In genomic region chr19:21991413-21991812, GRCm38 (mm10) we compare ENCODE assay signal across 22 mouse cellular contexts.
DNase-seq lines count a peak whose midpoint lies in the region; ATAC-seq and TF ChIP-seq lines count a peak whose summit lies in the region.
"Had no signal": no experiment of that assay in that cellular context is flagged by ENCODE, and none has a peak within 500 bp of the region (broad histone marks: within the 10 kb centered on the region; RNA-seq: fewer than 3 reads in every experiment).

No protein-coding gene starts in this region.

- no peak overlapping the region for H3K4me2 ChIP-seq in forebrain, embryonic 14.5 days (ENCODE audit: low read length)
- H3K4me2 ChIP-seq in forebrain, embryonic 15.5 days (replicated peaks): no peak overlapping the region
- H3K4me2 ChIP-seq in CH12.LX (ENCODE audit: insufficient read depth, low read depth, poor library complexity, severe bottlenecking): no peak overlapping the region
- H3K4me2 ChIP-seq: embryonic facial prominence, embryonic 12.5 days; embryonic facial prominence, embryonic 15.5 days; heart, embryonic 13.5 days; hindbrain, embryonic 14.5 days had no signal

- no peaks in the 10 kb centered on the region for H3K79me2 ChIP-seq in CH12.LX (replicated peaks; ENCODE audit: control insufficient read depth, extremely low read depth, insufficient read depth, poor library complexity, severe bottlenecking)

- in situ Hi-C loops in CH12.LX (cut with MboI; ENCODE audit: low pct_ligation_motif_present, low pct_unique_long_range_greater_than_20kb, low sequenced_read_pairs): no loop called here

- ATAC-seq in forebrain, embryonic 14.5 days: no peak
- ATAC-seq in forebrain, embryonic 15.5 days (replicated peaks): no peak; the same call in 1 of the 2 replicates
- peak; percentile 78; the same call in 1 of the 2 replicates for ATAC-seq in frontal cortex, adult (ENCODE audit: low TSS enrichment)
- ATAC-seq: hindbrain, postnatal 0 days; inflammation-experienced regulatory T-cells, adult 6 months; intestine, postnatal 0 days; Patski had no signal

- dilution Hi-C loops in CH12.LX (cut with MboI; ENCODE audit: extremely low pct_ligation_motif_present, extremely low pct_unique_long_range_greater_than_20kb, low sequenced_read_pairs): no loop called here

- TF ChIP-seq CTCF in CH12.LX (conservative IDR thresholded peaks at IDR 0.05 in 1 of 2, IDR thresholded peaks at IDR 0.05 in 1 of 2; ENCODE audit: low read depth in 2 of 2, low read length in 2 of 2): no peak
- no peak for TF ChIP-seq CTCF in thymus, adult 2 months (IDR thresholded peaks at IDR 0.05; ENCODE audit: borderline replicate concordance, control insufficient read depth, extremely low read depth, insufficient read depth, low read length, poor library complexity)

- no peak overlapping the region for H3K27ac ChIP-seq in forebrain, embryonic 14.5 days (ENCODE audit: low read depth, low read length)
- no peak overlapping the region for H3K27ac ChIP-seq in forebrain, embryonic 15.5 days (replicated peaks)
- no peak overlapping the region for H3K27ac ChIP-seq in CH12.LX (ENCODE audit: insufficient read depth, low read depth)
- no peak overlapping the region for H3K27ac ChIP-seq in thymus, adult 2 months (ENCODE audit: control insufficient read depth, insufficient read depth, low read length)
- H3K27ac ChIP-seq: embryonic facial prominence, embryonic 12.5 days; heart, adult 2 months; heart, embryonic 10.5 days; heart, embryonic 13.5 days; hindbrain, embryonic 14.5 days; hindbrain, postnatal 0 days had no signal

- H3K4me3 ChIP-seq in forebrain, embryonic 14.5 days (ENCODE audit: low read depth, low read length): no peak overlapping the region
- H3K4me3 ChIP-seq in forebrain, embryonic 15.5 days: no peak overlapping the region
- no peak overlapping the region for H3K4me3 ChIP-seq in CH12.LX (replicated peaks in 1 of 3; ENCODE audit: low read depth in 2 of 3, low read length in 2 of 3, poor library complexity in 1 of 3)
- no peak overlapping the region for H3K4me3 ChIP-seq in thymus, adult 2 months (ENCODE audit: control insufficient read depth, insufficient read depth, low read length)
- H3K4me3 ChIP-seq: embryonic facial prominence, embryonic 12.5 days; embryonic facial prominence, embryonic 15.5 days; erythroblast, embryonic 14.5 days; heart, adult 2 months; heart, embryonic 10.5 days; heart, embryonic 13.5 days had no signal

- TF ChIP-seq RAD21 in CH12.LX (IDR thresholded peaks at IDR 0.05; ENCODE audit: low read depth, low read length): no peak

- no peak for TF ChIP-seq POLR2A in CH12.LX (IDR thresholded peaks at IDR 0.05; ENCODE audit: low read depth, low read length)
- no peak for TF ChIP-seq POLR2A in thymus, adult 2 months (IDR thresholded peaks at IDR 0.05; ENCODE audit: control insufficient read depth, extremely low read depth, insufficient read depth, low read length, poor library complexity)

- no peaks in the 10 kb centered on the region for H3K4me1 ChIP-seq in forebrain, embryonic 14.5 days (ENCODE audit: control insufficient read depth, insufficient read depth, low read length)
- peaks cover 4% of the 10 kb centered on the region; the same call in 1 of the 2 replicates for H3K4me1 ChIP-seq in forebrain, embryonic 15.5 days
- peaks cover 2 to 32% of the 10 kb centered on the region in 2 experiments; a peak in 3 of 4 replicates for H3K4me1 ChIP-seq in CH12.LX (ENCODE audit: control insufficient read depth in 1 of 2, insufficient read depth in 2 of 2)
- no peaks in the 10 kb centered on the region for H3K4me1 ChIP-seq in thymus, adult 2 months (replicated peaks; ENCODE audit: control insufficient read depth, insufficient read depth, low read length)
- H3K4me1 ChIP-seq: embryonic facial prominence, embryonic 12.5 days; heart, embryonic 10.5 days; heart, embryonic 13.5 days had no signal

- H3K9ac ChIP-seq in forebrain, embryonic 14.5 days (ENCODE audit: low read length): no peak overlapping the region
- H3K9ac ChIP-seq in forebrain, embryonic 15.5 days (replicated peaks): no peak overlapping the region
- H3K9ac ChIP-seq in CH12.LX (ENCODE audit: insufficient read depth, low read depth): no peak overlapping the region
- H3K9ac ChIP-seq: embryonic facial prominence, embryonic 12.5 days; embryonic facial prominence, embryonic 15.5 days; heart, embryonic 13.5 days; hindbrain, embryonic 14.5 days had no signal

- no peaks in the 10 kb centered on the region for H3K36me3 ChIP-seq in forebrain, embryonic 14.5 days (ENCODE audit: control insufficient read depth, insufficient read depth, low read length)
- no peaks in the 10 kb centered on the region for H3K36me3 ChIP-seq in forebrain, embryonic 15.5 days
- no peaks in the 10 kb centered on the region for H3K36me3 ChIP-seq in CH12.LX (replicated peaks in 1 of 2; ENCODE audit: control insufficient read depth in 1 of 2, insufficient read depth in 1 of 2, low read length in 1 of 2)
- no peaks in the 10 kb centered on the region for H3K36me3 ChIP-seq in thymus, adult 2 months (ENCODE audit: control insufficient read depth, insufficient read depth, low read length)
- H3K36me3 ChIP-seq: embryonic facial prominence, embryonic 12.5 days; embryonic facial prominence, embryonic 15.5 days; G1E; heart, embryonic 10.5 days; heart, embryonic 13.5 days had no signal

- H3K9me3 ChIP-seq in forebrain, embryonic 14.5 days (replicated peaks; ENCODE audit: control insufficient read depth, low read length): no peaks in the 10 kb centered on the region; the same call in 1 of the 2 replicates
- no peaks in the 10 kb centered on the region for H3K9me3 ChIP-seq in forebrain, embryonic 15.5 days
- H3K9me3 ChIP-seq in CH12.LX (replicated peaks; ENCODE audit: low read length): peaks cover 6% of the 10 kb centered on the region
- H3K9me3 ChIP-seq: embryonic facial prominence, embryonic 12.5 days; G1E; heart, embryonic 10.5 days had no signal

- peak; percentile 84 for TF ChIP-seq EP300 in CH12.LX (IDR thresholded peaks at IDR 0.05; ENCODE audit: low read length)

- H3K27me3 ChIP-seq in forebrain, embryonic 14.5 days (replicated peaks; ENCODE audit: control insufficient read depth, insufficient read depth, low read length): no peaks in the 10 kb centered on the region
- no peaks in the 10 kb centered on the region for H3K27me3 ChIP-seq in forebrain, embryonic 15.5 days
- H3K27me3 ChIP-seq in CH12.LX (replicated peaks): no peaks in the 10 kb centered on the region
- no peaks in the 10 kb centered on the region for H3K27me3 ChIP-seq in thymus, adult 2 months (ENCODE audit: control insufficient read depth, insufficient read depth, low read length)
- H3K27me3 ChIP-seq: embryonic facial prominence, embryonic 12.5 days; embryonic facial prominence, embryonic 15.5 days; heart, embryonic 13.5 days had no signal

- peak; percentile 19 for DNase-seq in forebrain, embryonic 14.5 days (ENCODE audit: low spot score)
- no peak for DNase-seq in frontal cortex, postnatal 36 days (ENCODE audit: low spot score in 2 of 2)
- peak; percentile 52 for DNase-seq in CH12.LX (ENCODE audit: extremely low read depth)
- DNase-seq in telencephalon, adult 2 months (ENCODE audit: low read depth, low spot score): peak; percentile 35
- no peak for DNase-seq in thymus, adult 2 months
- DNase-seq: cerebellum, adult 11 months; cerebellum, adult 9-11 months; cerebellum, postnatal 25 days had no signal

TF ChIP-seq in CH12.LX, 34 proteins besides CTCF, POLR2A, EP300 and RAD21:
- TF ChIP-seq MAFK (IDR thresholded peaks at IDR 0.05; ENCODE audit: insufficient replicate concordance, low read length): 0 out of 2 replicates have a peak, but pooled peaks have one; percentile 47
- peak; percentile 91 for TF ChIP-seq ZNF384 (IDR thresholded peaks at IDR 0.05; ENCODE audit: low read depth, low read length)
- TF ChIP-seq TCF12 (IDR thresholded peaks at IDR 0.05; ENCODE audit: low read depth, low read length): peak; percentile 48
- TF ChIP-seq BHLHE40 (IDR thresholded peaks at IDR 0.05; ENCODE audit: low read depth, low read length): peak; percentile 58
- TF ChIP-seq JUN (IDR thresholded peaks at IDR 0.05; ENCODE audit: insufficient read depth, low read depth, low read length): peak; percentile 7; the same call in 1 of the 2 replicates
- 0 out of 2 replicates have a peak, but pooled peaks have one; percentile 32 for TF ChIP-seq KAT2A (IDR thresholded peaks at IDR 0.05; ENCODE audit: insufficient replicate concordance, low read length)
- peak; percentile 52; the same call in 1 of the 2 replicates for TF ChIP-seq IRF4 (IDR thresholded peaks at IDR 0.05; ENCODE audit: low read depth, low read length)
- TF ChIP-seq RCOR1 (conservative IDR thresholded peaks at IDR 0.05; ENCODE audit: low read depth, low read length): no peak
- TF ChIP-seq ZMIZ1 (IDR thresholded peaks at IDR 0.05; ENCODE audit: low read depth, low read length): no peak
- no peak for TF ChIP-seq PAX5 (IDR thresholded peaks at IDR 0.05; ENCODE audit: low read length)
- no peak for TF ChIP-seq MXI1 (IDR thresholded peaks at IDR 0.05; ENCODE audit: low read depth, low read length)
- TF ChIP-seq ETS1 (conservative IDR thresholded peaks at IDR 0.05; ENCODE audit: low read depth, low read length): peak; percentile 71
- TF ChIP-seq MEF2A (IDR thresholded peaks at IDR 0.05; ENCODE audit: borderline replicate concordance, low read depth, low read length): peak; percentile 89

Comparison
In these comparisons a context has a peak if more than half of its experiments do, and no peak if none do; other contexts are left out.
1. DNase-seq: peak in forebrain, embryonic 14.5 days (single experiment), CH12.LX (single experiment) and telencephalon, adult 2 months (single experiment); none in frontal cortex, postnatal 36 days (0 of 2) and thymus, adult 2 months (single experiment).